Mouse (Mus musculus) C2C12 (cell line): ENCODE measurements around the gene Dbndd2.

ENCODE experiments used
- CTCF ChIP-seq: IDR thresholded peaks from one replicate; pipeline ENCODE4 v1.5.1; 2011; ENCODE audit not compliant: control insufficient read depth, insufficient read depth, insufficient read length
- MAX ChIP-seq: IDR thresholded peaks from one replicate; pipeline ENCODE4 v1.6.1; 2011; ENCODE audit warnings: mild to moderate bottlenecking, control low read depth
- MYOD1 ChIP-seq: IDR thresholded peaks from one replicate; pipeline ENCODE4 v1.6.1; 2011; ENCODE audit warnings: low read depth; ENCODE audit not compliant: control insufficient read depth, insufficient read length
- USF1 ChIP-seq: IDR thresholded peaks from one replicate; pipeline ENCODE4 v1.6.1; 2011; ENCODE audit warnings: low read depth, mild to moderate bottlenecking, control low read depth, moderate library complexity

GRCm38 (mm10) chr2:164513389-164513788 is 27.5 kb downstream of the Dbndd2 start:
- TF ChIP-seq CTCF (no peak), MYOD1 (peak; percentile 62), MAX (peak; percentile 98), USF1 (peak; percentile 57)
